Mouse (Mus musculus): Measurements from ENCODE around the gene Rybp. TPM values are rescaled to one million over a fixed set of nuclear protein-coding genes. Genes with fewer than 3 reads are reported as not detected.

Gene Rybp
- polyA plus RNA-seq, 1 experiment from 2014 or later: 7.5 TPM

DNA sequence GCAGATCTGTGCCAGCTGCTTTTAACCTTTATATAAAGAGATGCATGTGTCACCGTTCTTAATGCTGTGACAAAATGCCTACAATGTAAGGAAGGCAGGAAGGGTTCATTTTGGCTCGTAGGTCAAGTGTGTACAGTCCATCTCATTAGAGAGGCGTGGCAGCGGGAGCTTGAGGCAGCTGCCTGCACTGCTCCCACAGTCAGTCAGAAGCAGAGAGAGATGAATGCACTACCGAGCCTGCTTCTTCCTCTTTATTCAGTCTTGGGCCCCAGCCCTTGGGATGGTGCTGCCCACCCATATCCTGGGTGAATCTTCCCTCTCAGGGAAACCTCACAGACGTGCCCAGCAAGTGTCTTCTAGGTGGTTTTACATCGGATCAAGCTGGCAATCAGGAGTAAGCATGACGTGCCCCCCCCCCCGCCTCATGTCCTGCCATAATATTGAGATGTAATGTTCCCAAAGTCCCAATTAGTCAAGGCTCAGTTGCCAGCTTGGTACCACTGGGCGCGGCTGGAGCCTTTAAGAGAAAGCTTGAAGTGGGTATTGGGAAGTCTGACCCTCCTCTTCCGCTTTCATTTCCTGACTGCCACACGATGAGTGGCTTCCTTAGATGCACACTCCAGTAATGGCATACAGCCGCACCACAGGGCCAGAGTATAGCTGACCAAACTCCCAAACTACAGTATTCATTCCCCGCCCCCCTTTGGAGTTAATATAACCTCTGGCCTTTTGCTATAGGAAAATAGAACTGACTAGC lies 96.3 kb downstream of the Rybp start:
- Histone ChIP-seq H3K27me3 (ENCODE audit: control insufficient read depth, insufficient read depth, low read length) (no peaks in the 10 kb centered on the region), H3K4me1 (ENCODE audit: control insufficient read depth in 2 of 2, insufficient read depth in 2 of 2, low read length in 2 of 2) (peaks cover 41 to 51% of the 10 kb centered on the region in 2 experiments), H3K4me3 (ENCODE audit: control insufficient read depth in 1 of 2, insufficient read depth in 1 of 2, low read depth in 1 of 2, low read length in 2 of 2) (no peak overlapping the region), H3K27ac (replicated peaks in 1 of 2; ENCODE audit: control insufficient read depth in 1 of 2, insufficient read depth in 1 of 2, low read depth in 2 of 2, low read length in 2 of 2) (no peak overlapping the region), H3K9me3 (ENCODE audit: control insufficient read depth, low read length) (no peaks in the 10 kb centered on the region), H3K9ac (ENCODE audit: low read length) (no peak overlapping the region), H3K36me3 (ENCODE audit: control insufficient read depth, insufficient read depth, low read length) (no peaks in the 10 kb centered on the region), H3K4me2 (ENCODE audit: low read length) (no peak overlapping the region)
- ATAC-seq (ENCODE audit: insufficient number of reproducible peaks, insufficient read depth, low FRiP score, low read depth): no peak
- WGBS: 86% methylated on average over 15 of the region's 15 CpGs

GRCm38 (mm10) chr6:100190310-100190709 lies 97.0 kb downstream of the Rybp start:
- Histone ChIP-seq H3K4me1 (ENCODE audit: control insufficient read depth in 2 of 2, insufficient read depth in 2 of 2, low read length in 2 of 2) (peaks cover 40 to 51% of the 10 kb centered on the region in 2 experiments), H3K4me3 (ENCODE audit: control insufficient read depth in 1 of 2, insufficient read depth in 1 of 2, low read depth in 1 of 2, low read length in 2 of 2) (no peak overlapping the region)

DNA sequence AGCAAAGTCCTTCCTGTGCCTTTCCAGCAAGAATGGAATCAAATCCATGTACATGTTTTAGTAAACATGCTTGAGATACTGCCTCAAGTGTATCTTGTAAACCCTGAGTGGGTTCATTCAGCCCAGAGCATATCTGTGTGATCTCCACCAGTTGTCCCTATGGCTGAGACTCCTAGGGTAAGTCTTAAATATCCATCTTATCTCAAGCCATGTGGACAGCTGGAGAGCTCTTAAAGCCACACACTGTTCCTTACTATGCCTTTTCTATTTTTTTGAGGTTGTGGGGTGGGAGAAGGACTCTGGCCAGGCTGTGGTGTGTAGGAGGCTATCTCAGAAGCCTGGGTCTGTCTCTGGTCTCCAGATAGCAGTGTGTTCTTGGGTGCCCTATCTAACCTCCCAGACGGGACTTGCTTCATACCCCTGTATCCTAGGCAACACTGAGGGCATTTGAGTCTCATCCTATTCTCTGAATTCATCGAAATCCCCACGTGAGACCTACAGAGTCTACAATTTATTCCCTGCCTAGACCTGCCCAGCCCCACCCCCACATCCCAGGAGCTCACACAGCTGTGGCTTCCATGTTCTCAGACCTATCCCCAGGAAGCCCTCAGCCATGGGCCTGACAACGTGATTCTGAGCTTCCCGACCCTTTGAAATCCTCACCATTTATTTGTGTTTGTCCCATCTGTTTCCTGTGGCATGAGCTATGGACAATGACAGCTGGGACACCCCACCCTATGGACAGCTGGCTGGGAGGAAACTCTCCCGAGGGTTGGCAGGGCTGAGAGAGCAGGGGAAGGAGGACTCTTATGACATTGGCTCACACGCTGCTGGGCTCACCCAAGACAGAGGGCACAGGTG lies 98.2 kb downstream of the Rybp start:
- Histone ChIP-seq H3K9me3 (ENCODE audit: control insufficient read depth, low read length) (no peaks in the 10 kb centered on the region), H3K4me1 (ENCODE audit: control insufficient read depth in 2 of 2, insufficient read depth in 2 of 2, low read length in 2 of 2) (peaks cover 31 to 44% of the 10 kb centered on the region in 2 experiments), H3K4me3 (ENCODE audit: control insufficient read depth in 1 of 2, insufficient read depth in 1 of 2, low read depth in 1 of 2, low read length in 2 of 2) (no peak overlapping the region), H3K9ac (ENCODE audit: low read length) (no peak overlapping the region), H3K4me2 (ENCODE audit: low read length) (no peak overlapping the region), H3K27ac (replicated peaks in 1 of 2; ENCODE audit: control insufficient read depth in 1 of 2, insufficient read depth in 1 of 2, low read depth in 2 of 2, low read length in 2 of 2) (no peak overlapping the region), H3K36me3 (ENCODE audit: control insufficient read depth, insufficient read depth, low read length) (no peaks in the 10 kb centered on the region), H3K27me3 (ENCODE audit: control insufficient read depth, insufficient read depth, low read length) (no peaks in the 10 kb centered on the region)
- WGBS: 55% methylated on average over 7 of the region's 7 CpGs
- ATAC-seq (ENCODE audit: insufficient number of reproducible peaks, insufficient read depth, low FRiP score, low read depth): no peak

More at GRCm38 (mm10) chr6:100190310-100190709, 97.0 kb downstream of the Rybp start:
- Histone ChIP-seq H3K36me3 (ENCODE audit: control insufficient read depth, insufficient read depth, low read length) (no peaks in the 10 kb centered on the region), H3K27me3 (ENCODE audit: control insufficient read depth, insufficient read depth, low read length) (no peaks in the 10 kb centered on the region), H3K27ac (replicated peaks in 1 of 2; ENCODE audit: control insufficient read depth in 1 of 2, insufficient read depth in 1 of 2, low read depth in 2 of 2, low read length in 2 of 2) (no peak overlapping the region), H3K9ac (ENCODE audit: low read length) (no peak overlapping the region), H3K4me2 (ENCODE audit: low read length) (no peak overlapping the region), H3K9me3 (ENCODE audit: control insufficient read depth, low read length) (no peaks in the 10 kb centered on the region)
- no peak for ATAC-seq (ENCODE audit: insufficient number of reproducible peaks, insufficient read depth, low FRiP score, low read depth)
- WGBS: 87% methylated on average over 10 of the region's 10 CpGs

DNA sequence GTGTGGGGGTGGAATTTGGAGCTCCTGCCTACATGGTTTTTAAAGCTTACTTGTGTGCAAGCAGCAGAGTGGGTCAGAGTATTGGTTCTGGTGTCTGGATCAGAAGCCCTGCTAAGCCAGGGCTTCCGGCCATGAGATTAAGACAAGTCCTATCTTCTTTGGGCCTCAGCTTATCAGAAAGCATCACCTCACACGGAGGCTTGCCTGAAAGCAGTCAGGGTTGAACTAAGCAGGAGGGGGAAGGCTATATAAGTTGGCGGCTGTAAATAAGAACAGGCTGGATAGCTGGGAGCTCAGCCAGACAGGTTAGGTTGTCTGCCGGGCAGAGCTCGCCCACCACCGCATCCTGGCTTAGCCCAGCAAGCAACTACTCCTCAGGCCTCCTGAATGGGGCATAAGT lies 99.5 kb downstream of the Rybp start:
- Histone ChIP-seq H3K4me2 (ENCODE audit: low read length) (no peak overlapping the region), H3K9ac (ENCODE audit: low read length) (no peak overlapping the region), H3K4me3 (ENCODE audit: control insufficient read depth in 1 of 2, insufficient read depth in 1 of 2, low read depth in 1 of 2, low read length in 2 of 2) (no peak overlapping the region), H3K4me1 (ENCODE audit: control insufficient read depth in 2 of 2, insufficient read depth in 2 of 2, low read length in 2 of 2) (peaks cover 24 to 31% of the 10 kb centered on the region in 2 experiments), H3K36me3 (ENCODE audit: control insufficient read depth, insufficient read depth, low read length) (no peaks in the 10 kb centered on the region), H3K27ac (replicated peaks in 1 of 2; ENCODE audit: control insufficient read depth in 1 of 2, insufficient read depth in 1 of 2, low read depth in 2 of 2, low read length in 2 of 2) (no peak overlapping the region), H3K27me3 (ENCODE audit: control insufficient read depth, insufficient read depth, low read length) (no peaks in the 10 kb centered on the region), H3K9me3 (ENCODE audit: control insufficient read depth, low read length) (no peaks in the 10 kb centered on the region)
- ATAC-seq (ENCODE audit: insufficient number of reproducible peaks, insufficient read depth, low FRiP score, low read depth): no peak
- WGBS: 20% methylated on average over 6 of the region's 6 CpGs

DNA sequence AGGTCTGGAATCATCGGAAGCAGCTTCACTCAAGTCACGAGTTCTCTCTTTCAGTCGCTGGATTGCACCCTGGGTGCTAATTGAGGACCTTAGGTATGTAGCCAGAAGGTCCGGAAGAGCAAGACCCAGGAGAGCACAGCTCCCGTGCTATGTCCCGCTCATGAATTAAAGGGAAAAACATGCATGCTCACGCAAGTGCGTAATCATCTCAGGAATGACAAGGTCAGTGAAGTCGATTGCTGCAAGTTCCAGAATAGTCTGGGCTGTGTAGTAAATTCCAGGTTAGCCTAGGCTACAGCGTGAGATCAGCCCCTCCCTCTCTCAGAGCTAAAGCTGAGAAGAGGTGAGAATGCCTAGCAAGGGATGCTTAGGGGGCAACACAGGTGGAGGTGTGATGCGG lies 100.5 kb downstream of the Rybp start:
- H3K9me3 ChIP-seq (ENCODE audit: control insufficient read depth, low read length): no peaks in the 10 kb centered on the region
- no peaks in the 10 kb centered on the region for H3K36me3 ChIP-seq (ENCODE audit: control insufficient read depth, insufficient read depth, low read length)
- peaks cover 23 to 31% of the 10 kb centered on the region in 2 experiments for H3K4me1 ChIP-seq (ENCODE audit: control insufficient read depth in 2 of 2, insufficient read depth in 2 of 2, low read length in 2 of 2)
- H3K27me3 ChIP-seq (ENCODE audit: control insufficient read depth, insufficient read depth, low read length): no peaks in the 10 kb centered on the region
- H3K9ac ChIP-seq (ENCODE audit: low read length): no peak overlapping the region
- no peak for ATAC-seq (ENCODE audit: insufficient number of reproducible peaks, insufficient read depth, low FRiP score, low read depth)
- WGBS: 55% methylated on average over 11 of the region's 11 CpGs
- no peak overlapping the region for H3K4me2 ChIP-seq (ENCODE audit: low read length)
- H3K4me3 ChIP-seq (ENCODE audit: control insufficient read depth in 1 of 2, insufficient read depth in 1 of 2, low read depth in 1 of 2, low read length in 2 of 2): no peak overlapping the region
- no peak overlapping the region for H3K27ac ChIP-seq (replicated peaks in 1 of 2; ENCODE audit: control insufficient read depth in 1 of 2, insufficient read depth in 1 of 2, low read depth in 2 of 2, low read length in 2 of 2)

GRCm38 (mm10) chr6:100185524-100185923 lies 101.8 kb downstream of the Rybp start:
- Histone ChIP-seq H3K36me3 (ENCODE audit: control insufficient read depth, insufficient read depth, low read length) (no peaks in the 10 kb centered on the region), H3K9me3 (ENCODE audit: control insufficient read depth, low read length) (no peaks in the 10 kb centered on the region), H3K4me2 (ENCODE audit: low read length) (no peak overlapping the region), H3K27ac (replicated peaks in 1 of 2; ENCODE audit: control insufficient read depth in 1 of 2, insufficient read depth in 1 of 2, low read depth in 2 of 2, low read length in 2 of 2) (no peak overlapping the region), H3K9ac (ENCODE audit: low read length) (no peak overlapping the region), H3K4me1 (ENCODE audit: control insufficient read depth in 2 of 2, insufficient read depth in 2 of 2, low read length in 2 of 2) (peaks cover 31 to 33% of the 10 kb centered on the region in 2 experiments), H3K4me3 (ENCODE audit: control insufficient read depth in 1 of 2, insufficient read depth in 1 of 2, low read depth in 1 of 2, low read length in 2 of 2) (no peak overlapping the region), H3K27me3 (ENCODE audit: control insufficient read depth, insufficient read depth, low read length) (no peaks in the 10 kb centered on the region)
- 12% methylated on average over 1 of the region's 1 CpGs for WGBS
- no peak for ATAC-seq (ENCODE audit: insufficient number of reproducible peaks, insufficient read depth, low FRiP score, low read depth)

DNA sequence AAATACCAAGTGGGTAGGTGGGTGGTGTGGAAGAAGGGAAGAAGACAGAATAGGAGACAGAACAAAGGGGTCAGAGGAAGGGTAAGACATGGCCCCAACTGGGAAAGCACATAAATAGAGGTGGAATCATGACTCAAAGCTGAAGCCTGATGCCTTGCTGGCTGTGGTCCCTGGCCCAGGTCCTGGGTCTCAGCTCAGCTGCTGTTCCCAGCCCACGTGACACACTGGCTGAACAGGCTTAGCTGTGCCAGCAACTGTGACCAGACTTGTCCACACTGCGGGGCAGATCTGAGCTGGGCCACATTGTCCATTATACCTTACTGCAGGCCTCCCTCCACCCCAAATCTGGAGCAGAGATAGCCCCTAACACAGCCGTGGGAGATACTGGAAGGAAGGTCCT lies 103.9 kb downstream of the Rybp start:
- H3K9me3 ChIP-seq (ENCODE audit: control insufficient read depth, low read length): no peaks in the 10 kb centered on the region
- no peak for ATAC-seq (ENCODE audit: insufficient number of reproducible peaks, insufficient read depth, low FRiP score, low read depth)
- H3K27ac ChIP-seq (replicated peaks in 1 of 2; ENCODE audit: control insufficient read depth in 1 of 2, insufficient read depth in 1 of 2, low read depth in 2 of 2, low read length in 2 of 2): no peak overlapping the region
- no peak overlapping the region for H3K4me3 ChIP-seq (ENCODE audit: control insufficient read depth in 1 of 2, insufficient read depth in 1 of 2, low read depth in 1 of 2, low read length in 2 of 2)
- H3K27me3 ChIP-seq (ENCODE audit: control insufficient read depth, insufficient read depth, low read length): no peaks in the 10 kb centered on the region
- no peak overlapping the region for H3K4me2 ChIP-seq (ENCODE audit: low read length)
- 77% methylated on average over 3 of the region's 3 CpGs for WGBS
- peaks cover 33 to 35% of the 10 kb centered on the region in 2 experiments for H3K4me1 ChIP-seq (ENCODE audit: control insufficient read depth in 2 of 2, insufficient read depth in 2 of 2, low read length in 2 of 2)
- H3K36me3 ChIP-seq (ENCODE audit: control insufficient read depth, insufficient read depth, low read length): no peaks in the 10 kb centered on the region
- no peak overlapping the region for H3K9ac ChIP-seq (ENCODE audit: low read length)
